Mouse (Mus musculus) adrenal gland, adult 18-20 months (tissue): ENCODE data around the gene Epha3. TPM values are rescaled to one million over a fixed set of nuclear protein-coding genes. Genes with fewer than 3 reads are reported as not detected.
A peak's percentile ranks its signal among the peaks of the same experiment; 100 is the strongest.

Source experiments
- DNase-seq, 2 experiments: peaks; one replicate each; pipeline ENCODE4 v3.0.0; 2021 to 2022; ENCODE audit warnings: low spot score in 2 of 2
- long read RNA-seq, 2 experiments: library from polyadenylated mRNA; stranded (forward); transcript quantifications; one replicate each; pipeline ENCODE4 v2.0.0; 2021
- total RNA-seq, 2 experiments: library from RNA; stranded (reverse); gene quantifications; 1 replicate in 1 of 2; 2 replicates in 1 of 2; pipeline ENCODE4 v1.2.3; 2021

The Epha3 gene
- total RNA-seq, result 1 to 10 TPM in 1 of 2 experiments, under 1 TPM in 1; 0.73 to 1.1 TPM
- long read RNA-seq, experiment 1, result 0 reads
- long read RNA-seq, experiment 2, full-length matches to known transcripts, result 1 of 2 reads
- long read RNA-seq, experiment 2, partial matches to known transcripts, result 1 of 2 reads
- long read RNA-seq, experiment 2, other reads (novel, unspliced or antisense), result 0 of 2 reads

DNA sequence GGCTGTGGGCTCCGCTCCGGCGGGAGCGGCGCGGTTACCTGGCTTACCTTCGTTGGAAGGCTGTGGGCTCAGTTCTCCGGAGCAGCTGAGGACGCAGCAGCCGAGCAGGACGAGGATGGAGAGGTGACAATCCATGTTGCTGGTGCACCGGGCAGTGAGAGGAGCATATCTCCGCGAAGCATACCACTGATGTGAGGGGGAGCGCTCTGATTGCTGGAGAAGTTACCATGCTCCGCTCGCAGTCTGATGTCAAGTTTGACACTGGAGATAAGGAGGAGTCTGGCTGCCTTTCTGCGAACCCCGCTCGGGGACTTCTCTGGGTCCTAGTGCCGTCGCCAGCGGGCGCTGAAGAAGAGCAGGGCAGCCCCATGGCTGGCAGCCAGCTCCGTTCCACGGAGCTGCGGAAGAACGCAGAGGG, at the start of gene Epha3:
Epha3 (minus strand) TSS at position 263 of the 418 bp plus-strand sequence.
- DNase-seq, result peak; percentile 53 to 55

DNA sequence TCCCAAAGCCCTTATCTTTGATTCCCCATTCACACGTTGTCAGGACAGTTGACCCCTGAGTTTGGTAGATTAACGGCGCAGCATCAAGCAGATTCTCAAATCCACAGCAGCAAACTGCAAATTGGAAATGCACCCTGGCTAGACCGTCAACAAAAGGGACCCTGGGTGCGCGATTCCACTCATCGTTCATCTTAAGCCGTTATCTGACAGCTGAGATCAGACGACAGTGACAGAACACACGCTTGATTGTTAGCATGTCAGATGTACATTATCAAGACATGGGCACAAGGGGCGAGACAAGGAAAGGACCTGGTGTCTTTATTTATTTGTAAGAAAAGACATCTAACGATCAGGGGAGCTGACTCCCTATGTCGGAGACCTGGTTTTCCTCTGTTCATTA, 39.5 kb upstream of the Epha3 start:
- no peak for DNase-seq

DNA sequence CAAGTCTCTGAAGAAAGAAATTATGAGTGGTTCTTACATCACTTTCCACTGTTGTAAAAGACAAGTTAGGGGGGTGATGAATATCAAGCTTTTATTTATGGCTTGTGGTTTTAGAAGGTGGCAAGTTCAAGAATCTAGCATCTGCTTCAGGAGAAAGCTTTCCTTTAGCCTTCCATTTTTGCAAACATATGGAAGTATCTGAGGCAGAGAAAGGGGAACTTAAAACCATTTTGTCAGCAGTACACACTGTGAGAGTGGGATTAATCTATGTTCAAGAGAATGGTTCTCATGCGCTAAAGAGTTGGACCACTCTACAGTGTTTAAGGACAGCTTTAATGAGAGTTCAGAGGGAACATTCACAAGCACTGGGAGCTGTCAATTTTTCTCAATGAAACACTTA, 17.2 kb upstream of the Epha3 start:
- DNase-seq, result no peak

DNA sequence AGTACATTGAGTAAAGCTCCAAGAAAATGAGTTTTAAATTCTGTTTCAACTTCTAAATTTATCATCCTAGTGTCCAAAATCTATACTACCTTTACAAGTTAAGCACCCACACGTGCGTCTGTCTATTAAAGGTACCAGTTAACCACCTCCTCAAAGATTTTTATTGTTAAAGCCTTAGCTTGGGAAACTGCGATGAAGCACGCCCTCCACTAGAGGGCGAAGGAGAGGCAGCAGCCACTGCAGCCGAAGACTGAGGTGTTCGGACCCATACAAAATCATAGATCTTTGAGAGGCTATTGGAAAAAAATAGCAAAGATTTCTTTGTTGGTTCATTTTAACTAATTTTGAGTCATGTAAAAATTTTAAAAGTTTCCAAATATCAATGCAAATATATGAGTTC, 8.3 kb upstream of the Epha3 start:
- DNase-seq, result peak in 1 of 2 experiments; percentile 23

DNA sequence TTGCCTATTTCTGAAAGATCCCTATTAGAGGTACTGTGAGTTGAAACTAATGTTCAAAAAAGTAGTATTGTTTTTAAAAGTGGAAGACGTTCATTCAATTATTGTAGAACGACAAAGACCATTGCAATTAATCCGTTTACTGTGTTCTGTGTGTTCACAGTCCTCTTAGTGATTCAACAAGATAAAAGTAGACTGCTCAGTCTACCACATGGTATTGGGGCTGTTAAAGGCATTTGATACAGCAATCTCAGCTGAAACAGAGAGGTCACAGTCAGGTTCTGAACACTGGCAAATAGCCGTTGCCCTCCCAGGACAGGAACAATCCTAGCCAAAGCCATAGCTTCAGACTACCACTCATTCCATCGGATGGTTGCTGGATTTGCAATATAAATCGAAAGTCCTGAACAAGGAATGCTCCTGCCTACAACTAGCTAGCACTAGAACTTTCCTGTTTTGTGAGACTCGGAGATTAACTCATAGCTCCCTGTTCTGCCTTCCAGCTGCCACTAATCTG, 545 bp upstream of the Epha3 start:
- no peak for DNase-seq

DNA sequence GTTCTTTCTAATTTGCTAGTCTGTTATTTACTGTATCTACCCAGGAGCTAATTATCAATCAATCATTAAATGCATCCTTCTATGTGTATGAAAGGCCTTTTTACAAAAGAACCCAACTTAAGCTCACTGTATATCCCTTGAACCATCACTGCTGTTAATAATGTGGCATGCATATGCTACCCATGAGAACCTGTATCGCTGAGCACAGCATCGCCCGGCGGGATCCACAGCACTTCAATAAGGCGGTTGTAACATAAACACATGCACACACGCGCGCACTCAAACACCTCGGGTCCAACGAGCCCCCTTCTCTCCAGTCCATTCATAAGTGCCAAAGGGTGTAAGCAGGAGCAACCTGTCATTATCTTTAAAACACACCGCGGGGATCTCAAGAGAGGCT, 794 bp downstream of the Epha3 start:
- DNase-seq, result no peak

DNA sequence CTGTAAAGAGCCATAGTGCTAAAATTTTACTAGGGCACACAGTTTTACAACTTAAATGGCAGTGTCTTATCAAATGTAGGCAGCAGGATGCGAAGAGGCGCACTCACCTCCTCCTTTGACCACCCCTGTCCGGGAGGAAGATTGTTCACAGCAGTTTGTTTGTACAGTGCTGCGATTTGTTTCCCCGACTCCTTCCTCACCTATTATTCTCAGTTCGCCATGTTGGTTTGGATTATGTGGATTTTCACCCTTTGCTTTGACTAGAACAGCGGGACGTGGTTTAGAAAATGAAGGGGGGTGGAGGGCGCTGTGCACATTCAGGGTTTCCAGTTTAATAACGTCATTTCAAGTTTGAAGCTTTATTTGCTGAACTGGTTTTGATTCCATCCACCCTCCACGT, 6.4 kb downstream of the Epha3 start:
- DNase-seq, result no peak

DNA sequence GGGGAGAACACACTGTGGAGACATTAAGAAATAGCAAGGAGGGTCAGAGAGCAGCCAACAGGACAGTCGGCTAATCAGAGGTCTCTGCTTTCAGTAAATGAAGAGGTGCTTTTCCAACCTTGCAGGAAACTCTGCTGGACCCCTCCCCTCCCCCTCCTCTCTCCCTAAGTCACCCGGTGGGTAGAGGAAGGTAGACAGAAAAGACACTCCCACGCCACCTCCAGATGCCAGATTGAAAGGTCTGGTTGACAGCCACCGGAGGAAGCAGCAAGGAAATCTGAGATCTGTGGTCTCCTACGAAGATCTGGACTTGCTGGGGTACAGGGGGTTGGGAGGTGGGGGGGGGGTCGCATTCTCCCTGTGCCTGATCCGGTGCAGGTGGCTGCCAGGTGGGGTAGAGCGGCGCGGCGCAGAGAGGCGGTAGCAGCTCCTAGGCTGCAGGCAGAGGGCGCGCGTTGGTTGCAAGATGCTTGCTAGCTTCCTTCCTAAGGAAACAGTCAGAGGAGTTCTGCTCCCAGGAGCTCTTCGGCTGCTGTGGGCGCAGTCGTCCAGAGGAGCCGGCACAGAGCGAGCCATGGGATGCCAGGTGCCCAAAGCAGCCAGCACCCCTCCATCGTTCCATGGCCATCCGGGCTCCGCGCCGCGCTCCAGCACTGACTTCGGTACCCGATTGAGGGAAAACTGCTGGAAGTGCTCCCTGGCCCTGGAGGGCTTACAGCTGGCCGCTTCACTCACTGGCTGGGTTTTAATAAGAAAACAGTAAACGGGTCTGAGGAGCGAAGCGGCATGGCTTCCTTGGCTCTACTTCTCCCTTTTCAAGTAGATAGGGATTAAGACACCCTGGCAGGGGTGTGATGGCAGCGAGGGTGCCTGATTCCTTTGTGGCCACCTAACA, 7.1 kb downstream of the Epha3 start:
- DNase-seq, result peak; percentile 23 to 43

DNA sequence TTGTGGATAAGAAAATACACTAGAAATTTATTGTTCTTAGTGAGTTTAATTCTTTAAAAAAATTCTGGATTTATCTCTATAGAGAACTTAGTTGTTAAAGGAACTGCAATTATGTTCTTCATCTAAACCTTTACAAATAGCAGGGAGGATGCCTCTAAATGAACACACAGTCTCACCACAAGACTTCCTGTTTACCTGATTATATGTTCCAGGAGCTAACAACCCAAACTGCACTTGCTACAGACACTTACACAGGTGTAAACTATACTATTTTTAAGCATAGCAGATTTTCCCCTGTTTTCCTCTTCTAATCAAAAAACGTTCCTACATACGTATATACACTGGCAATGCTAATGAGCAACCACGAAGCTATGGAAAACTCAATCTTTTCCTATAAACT, 13.7 kb downstream of the Epha3 start:
- DNase-seq, result no peak

DNA sequence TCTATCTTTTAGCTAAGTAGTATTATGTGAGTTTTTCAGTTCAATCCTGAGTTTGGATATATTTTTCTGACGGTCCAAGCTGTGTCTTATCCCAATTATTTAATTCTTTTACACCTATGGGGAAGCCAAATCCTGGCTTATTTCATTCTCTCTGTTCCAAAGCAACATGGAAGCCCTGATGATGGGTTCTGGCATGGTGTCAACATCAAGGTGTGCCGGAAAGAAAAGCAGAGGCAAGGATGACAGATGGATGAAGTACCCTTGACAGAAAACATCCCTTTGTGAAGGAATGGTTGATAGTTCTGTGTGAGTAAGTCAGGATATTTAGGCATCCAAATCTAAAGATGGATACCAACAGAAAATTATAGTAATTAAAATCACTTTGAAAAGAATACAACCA, 21.1 kb downstream of the Epha3 start:
- no peak for DNase-seq

DNA sequence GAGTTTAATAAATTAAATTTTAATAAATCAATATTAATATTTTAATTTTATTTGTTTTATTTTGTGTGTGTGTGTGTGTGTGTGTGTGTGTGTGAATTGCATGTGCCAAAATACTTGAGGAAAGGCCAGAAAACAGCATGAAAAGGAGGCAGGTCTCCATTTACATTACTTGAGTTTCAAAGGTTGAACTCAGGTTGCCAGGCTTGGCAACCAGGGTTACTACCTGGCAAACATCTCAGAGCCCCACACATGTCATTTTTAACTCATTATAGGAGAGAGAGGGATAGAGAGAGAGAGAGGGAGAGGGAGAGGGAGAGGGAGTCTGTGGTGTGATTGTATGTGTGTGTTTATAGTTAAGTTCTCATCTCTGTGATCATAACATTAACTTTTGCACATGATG, 26.5 kb downstream of the Epha3 start:
- DNase-seq, result no peak

DNA sequence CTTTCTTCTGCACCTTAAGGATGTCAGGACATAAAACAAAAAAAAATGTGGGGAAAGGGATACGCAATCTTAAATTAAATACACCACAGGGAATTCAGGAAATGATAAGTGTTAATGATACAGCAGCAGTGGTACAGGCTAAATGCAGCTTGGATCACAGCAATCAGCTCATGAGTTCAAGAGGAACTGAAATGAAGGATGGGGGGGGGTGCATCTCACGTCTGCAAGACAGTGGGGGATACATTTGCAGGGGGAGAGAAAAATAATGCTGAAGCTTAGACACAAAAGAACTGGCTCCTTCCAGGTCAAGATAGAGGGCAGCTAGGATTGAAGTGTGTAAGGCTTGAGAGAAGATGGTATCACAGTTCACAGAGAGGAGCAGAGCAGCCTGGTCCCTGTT, 42.8 kb downstream of the Epha3 start:
- DNase-seq, result no peak

DNA sequence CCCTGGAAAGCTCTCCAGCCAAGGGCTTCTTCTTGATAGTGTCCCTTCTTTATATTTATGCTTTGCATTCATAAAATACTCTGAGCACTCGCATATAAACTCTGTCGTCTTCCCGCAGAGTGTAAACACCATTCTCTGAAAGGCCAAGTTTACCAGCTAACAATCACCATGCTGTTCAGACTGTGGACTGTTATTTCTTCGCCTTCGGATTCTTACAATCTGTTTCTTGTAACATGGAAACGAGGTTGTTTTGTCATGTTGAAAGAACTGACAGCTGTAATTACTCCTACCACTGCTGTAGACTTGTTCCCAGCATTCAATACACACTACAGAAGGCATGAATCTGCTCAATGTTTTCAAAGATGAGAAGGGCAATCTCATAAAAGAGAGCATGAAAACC, 46.4 kb downstream of the Epha3 start:
- no peak for DNase-seq

DNA sequence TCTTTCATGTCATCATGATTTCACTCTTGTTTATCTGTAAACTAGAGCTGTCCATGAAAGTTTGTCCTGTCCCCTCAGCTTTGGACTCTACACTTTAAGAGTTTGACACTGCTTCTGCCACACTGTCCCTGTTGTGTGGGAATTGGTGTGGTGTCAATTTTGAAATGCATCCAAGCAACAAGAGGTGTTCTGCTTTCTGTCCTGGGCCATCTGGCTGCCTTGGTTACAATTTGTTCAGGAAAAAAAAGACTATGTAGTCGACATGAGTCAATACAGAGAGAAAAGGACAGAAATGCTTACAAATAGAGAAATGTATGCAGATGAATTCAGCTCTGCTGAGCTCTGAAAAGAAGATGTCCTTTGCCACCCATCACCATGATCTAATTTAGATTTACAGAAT, 47.3 kb downstream of the Epha3 start:
- DNase-seq, result no peak

DNA sequence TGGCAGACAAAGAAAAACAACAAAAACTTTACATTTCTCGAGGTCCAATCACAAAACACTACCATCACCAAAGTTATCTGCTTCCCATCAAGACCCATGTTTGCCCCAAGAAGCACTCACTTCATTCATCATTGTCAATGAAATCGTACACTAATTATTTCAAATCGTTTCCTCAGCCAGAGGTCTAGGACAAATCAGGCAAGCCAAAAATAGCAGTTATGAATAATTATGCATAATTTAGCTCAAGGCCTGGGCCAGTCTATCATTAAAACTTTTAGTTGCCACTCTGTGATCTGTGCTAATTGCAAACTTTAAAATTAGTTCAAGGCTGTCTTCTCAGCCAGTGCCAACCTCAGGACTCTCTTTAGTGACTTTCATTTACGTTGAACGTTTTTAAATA, 54.1 kb downstream of the Epha3 start:
- no peak for DNase-seq

DNA sequence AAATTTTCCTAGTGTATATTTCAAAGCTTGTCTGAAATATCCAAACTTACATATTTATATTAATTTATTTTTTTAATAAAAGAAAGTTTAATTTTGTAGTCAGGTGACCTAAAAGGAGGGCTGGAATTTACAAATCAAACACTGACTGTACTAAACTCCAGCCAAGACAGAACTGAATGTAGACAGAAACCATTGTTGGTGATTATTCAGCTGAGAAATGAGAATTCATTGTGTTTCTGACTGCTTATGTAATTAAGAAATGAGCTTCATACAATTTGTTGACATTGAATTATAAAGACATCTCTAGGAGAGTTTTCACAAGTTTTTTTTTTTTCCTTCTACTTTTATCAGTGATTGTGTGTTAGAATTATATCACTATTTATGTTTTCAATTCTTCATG, 55.0 kb downstream of the Epha3 start:
- DNase-seq, result no peak

DNA sequence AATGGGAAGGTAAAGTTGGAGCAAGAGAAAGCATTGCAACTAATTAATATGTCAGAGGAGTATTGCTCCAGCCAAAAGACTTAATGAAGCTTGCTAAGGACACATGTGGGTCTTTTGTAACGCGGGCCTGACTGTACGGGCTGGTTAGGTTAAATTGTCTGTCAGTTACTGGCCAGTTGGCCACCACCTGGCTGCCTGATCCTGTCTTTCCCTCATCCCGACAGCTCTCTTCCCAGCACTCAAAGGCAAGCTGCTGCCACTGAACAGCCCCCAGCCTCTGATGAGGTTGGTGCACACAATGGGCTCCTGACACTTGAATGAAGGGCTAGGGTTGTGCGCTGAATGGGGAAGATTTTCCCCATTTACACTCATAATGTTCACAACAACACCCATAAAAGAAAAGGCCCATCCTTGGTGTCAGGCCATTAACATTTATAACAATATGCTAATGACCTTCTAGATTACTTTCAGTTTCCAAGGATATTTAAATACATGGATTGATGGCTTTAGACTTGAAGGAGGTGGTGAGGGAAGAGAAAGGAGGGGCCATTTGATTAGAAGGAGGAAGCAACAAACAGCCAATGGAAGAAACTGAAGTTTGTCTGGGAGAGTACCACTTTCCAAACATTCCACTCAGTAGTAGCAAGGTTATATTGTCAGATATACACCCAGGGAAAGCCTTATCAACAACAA, 57.4 kb downstream of the Epha3 start:
- no peak for DNase-seq

DNA sequence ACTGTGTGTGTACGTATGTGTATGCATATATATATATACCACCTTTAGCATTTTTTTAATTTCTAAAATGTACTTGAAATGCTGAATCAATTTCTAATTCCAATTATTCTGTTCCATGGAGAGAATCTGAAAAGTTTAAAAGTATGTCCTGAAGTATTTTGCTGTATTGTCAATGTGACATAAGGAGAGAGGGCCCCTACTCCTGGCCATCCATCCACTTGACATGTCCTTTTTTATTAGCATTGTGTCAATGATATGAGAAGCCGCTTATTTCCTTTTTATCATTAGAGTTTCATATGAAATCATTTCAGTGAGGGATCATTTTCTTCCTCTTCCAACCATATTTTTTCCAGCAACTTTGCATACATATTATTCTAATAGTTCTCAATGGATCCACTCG, 58.0 kb downstream of the Epha3 start:
- DNase-seq, result no peak

DNA sequence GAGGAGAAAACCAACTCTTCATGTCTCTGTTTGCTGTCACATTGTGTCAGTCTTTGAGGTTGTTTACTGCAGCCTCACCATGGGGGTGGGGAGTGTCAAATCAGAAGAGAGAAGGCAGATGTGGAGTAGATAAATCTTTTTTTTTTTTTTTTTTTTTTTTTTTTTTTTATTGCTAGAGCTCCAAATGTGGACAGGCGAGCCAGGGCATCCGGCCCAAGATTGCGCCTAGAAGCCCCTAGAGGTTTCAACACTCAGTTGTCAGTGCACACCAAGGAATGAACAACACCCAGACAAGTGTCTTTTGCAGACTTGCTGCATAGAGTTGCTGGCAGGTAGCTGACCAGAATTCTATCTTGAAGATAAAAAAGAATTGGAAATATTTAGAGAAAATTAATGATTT, 62.5 kb downstream of the Epha3 start:
- DNase-seq, result no peak

DNA sequence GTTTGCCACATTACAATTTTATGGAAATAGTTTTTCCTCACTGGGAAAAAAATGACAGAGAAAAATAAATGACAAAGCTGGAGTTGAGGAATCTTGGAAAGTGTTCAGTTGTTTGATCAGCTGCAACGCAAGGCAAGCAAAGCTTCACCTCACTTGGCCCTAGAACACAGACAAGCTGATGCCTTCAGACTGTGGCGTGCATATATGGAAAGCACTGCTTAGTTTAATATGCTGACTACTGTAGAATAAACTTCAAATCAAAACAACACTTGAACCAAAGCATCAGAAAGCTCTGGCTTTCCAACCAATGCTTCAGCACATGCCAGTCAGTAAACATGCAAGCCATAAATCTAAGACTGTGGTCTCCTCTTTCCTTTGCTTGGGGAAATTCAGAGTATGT, 65.6 kb downstream of the Epha3 start:
- DNase-seq, result no peak

DNA sequence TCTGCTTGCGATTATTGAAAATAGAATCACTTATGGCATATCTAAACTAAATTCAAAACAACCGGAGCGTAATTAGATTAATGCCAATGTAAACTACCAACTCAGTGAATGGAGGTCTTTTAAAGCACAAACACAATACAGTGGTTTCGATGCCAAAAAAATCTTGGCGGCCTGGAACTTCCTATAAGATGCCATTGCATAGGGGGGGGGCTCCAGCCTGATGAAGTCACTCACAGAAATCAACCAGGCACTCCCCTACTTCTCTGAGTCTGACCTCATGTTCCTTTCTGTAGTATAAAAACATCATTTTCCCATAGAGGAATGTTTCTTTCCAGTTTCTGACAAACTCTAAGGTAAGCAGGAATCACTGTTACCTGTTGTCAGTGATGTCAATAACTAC, 69.7 kb downstream of the Epha3 start:
- DNase-seq, result no peak

DNA sequence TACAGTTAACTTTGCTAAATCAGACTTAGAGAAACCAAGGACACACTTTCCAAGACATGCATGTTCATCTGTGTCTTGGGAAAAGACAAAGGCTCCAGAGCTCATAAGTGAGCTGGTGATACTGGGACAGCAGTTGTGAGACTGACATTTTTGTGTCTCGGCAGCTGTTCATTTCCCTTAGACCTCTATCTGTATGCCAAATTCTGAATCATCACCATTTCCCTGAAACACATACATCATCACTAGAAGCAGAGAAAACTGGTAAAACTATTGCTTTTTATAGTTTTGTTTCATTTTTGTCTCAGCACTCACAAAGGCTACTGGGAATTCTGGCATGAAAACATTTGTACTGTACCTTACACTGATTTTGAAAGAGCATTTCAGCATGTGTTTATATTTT, 70.2 kb downstream of the Epha3 start:
- DNase-seq, result no peak
